Mouse (Mus musculus): ENCODE measurements around the gene Wdr47. TPM values are rescaled to one million over a fixed set of nuclear protein-coding genes. Genes with fewer than 3 reads are reported as not detected.
"Not testable (repeated sequence)": the region's sequence is repeated elsewhere in the genome, so short reads cannot be mapped to it uniquely, and the experiment has no call there.

Gene Wdr47
- polyA plus RNA-seq, 1 experiment from 2014 or later: 25.7 TPM

GRCm38 (mm10) chr3:108653710-108654379 is 62.8 kb downstream of the Wdr47 start, which contains the start of gene Clcc1:
Gene Clcc1 (plus strand): TSS chr3:108653913.
- in situ Hi-C loops (cut with MboI; ENCODE audit: low pct_unique_long_range_greater_than_20kb): no loop called here
- POLR2A ChIA-PET: interaction anchor here (1.4 to 1.5 kb wide), 2 partner anchors 10 to 193 kb away, joined by 3 to 4 read pairs; no protein-coding TSS in a partner anchor
- CTCF ChIA-PET: no interaction called here
- DNase-seq (ENCODE audit: low read depth, low spot score) (peak; percentile 77), ATAC-seq (peak; percentile 95)
- TF ChIP-seq CTCF (IDR thresholded peaks at IDR 0.05): no peak
- H3K27me3 ChIP-seq: no peaks in the 10 kb centered on the region

- in situ Hi-C loops (cut with MboI; ENCODE audit: low pct_unique_long_range_greater_than_20kb): no loop called here
- TF ChIP-seq CTCF (IDR thresholded peaks at IDR 0.05): no peak
- H3K27me3 ChIP-seq: no peaks in the 10 kb centered on the region
- DNase-seq (ENCODE audit: low read depth, low spot score) (no peak), ATAC-seq (no peak)
- ChIA-PET CTCF (no interaction called here), POLR2A (no interaction called here)
Observed at GRCm38 (mm10) chr3:108654566-108654965, 63.5 kb downstream of the Wdr47 start.

GRCm38 (mm10) chr3:108655486-108655885 is 64.4 kb downstream of the Wdr47 start:
- POLR2A ChIA-PET: interaction anchor here (0.6 kb wide), 2 partner anchors 248 to 268 kb away, joined by 3 to 4 read pairs; no protein-coding TSS in a partner anchor
- in situ Hi-C loops (cut with MboI; ENCODE audit: low pct_unique_long_range_greater_than_20kb): no loop called here
- no peak for TF ChIP-seq CTCF (IDR thresholded peaks at IDR 0.05)
- no peak for DNase-seq (ENCODE audit: low read depth, low spot score)
- H3K27me3 ChIP-seq: no peaks in the 10 kb centered on the region
- no peak for ATAC-seq
- CTCF ChIA-PET: interaction anchor here (0.8 kb wide), 1 partner anchor 10 kb away, joined by 4 read pairs; no protein-coding TSS in a partner anchor

GRCm38 (mm10) chr3:108658612-108659011 is 67.5 kb downstream of the Wdr47 start:
- no peak for TF ChIP-seq CTCF (IDR thresholded peaks at IDR 0.05)
- ATAC-seq (no peak), DNase-seq (ENCODE audit: low read depth, low spot score) (no peak)
- CTCF ChIA-PET: interaction anchor here (1.1 kb wide), 1 partner anchor 11 kb away, joined by 4 read pairs; no protein-coding TSS in a partner anchor
- in situ Hi-C loops (cut with MboI; ENCODE audit: low pct_unique_long_range_greater_than_20kb): no loop called here
- POLR2A ChIA-PET: no interaction called here
- no peaks in the 10 kb centered on the region for H3K27me3 ChIP-seq

GRCm38 (mm10) chr3:108660941-108661340 is 69.9 kb downstream of the Wdr47 start:
- no peaks in the 10 kb centered on the region for H3K27me3 ChIP-seq
- ChIA-PET CTCF (interaction anchor here (1.0 to 1.9 kb wide), 5 partner anchors 9 to 260 kb away, joined by 3 to 4 read pairs (median 3); no protein-coding TSS in a partner anchor), POLR2A (no interaction called here)
- in situ Hi-C loops (cut with MboI; ENCODE audit: low pct_unique_long_range_greater_than_20kb): no loop called here
- ATAC-seq (no peak), DNase-seq (ENCODE audit: low read depth, low spot score) (no peak)
- peak; percentile 55 for TF ChIP-seq CTCF (IDR thresholded peaks at IDR 0.05)

GRCm38 (mm10) chr3:108676616-108677015 is 85.5 kb downstream of the Wdr47 start:
- DNase-seq (ENCODE audit: low read depth, low spot score): no peak
- CTCF ChIA-PET: interaction anchor here (1.2 kb wide), 1 partner anchor 24 kb away, joined by 3 read pairs; no protein-coding TSS in a partner anchor
- no peaks in the 10 kb centered on the region for H3K27me3 ChIP-seq
- in situ Hi-C loops (cut with MboI; ENCODE audit: low pct_unique_long_range_greater_than_20kb): no loop called here
- POLR2A ChIA-PET: no interaction called here
- no peak for TF ChIP-seq CTCF (IDR thresholded peaks at IDR 0.05)
- ATAC-seq: no peak

GRCm38 (mm10) chr3:108681004-108681403 is 89.9 kb downstream of the Wdr47 start:
- in situ Hi-C loops (cut with MboI; ENCODE audit: low pct_unique_long_range_greater_than_20kb): no loop called here
- ATAC-seq (no peak), DNase-seq (ENCODE audit: low read depth, low spot score) (no peak)
- ChIA-PET POLR2A (interaction anchor here (1.5 kb wide), 1 partner anchor 8 kb away, joined by 4 read pairs; no protein-coding TSS in a partner anchor), CTCF (no interaction called here)
- TF ChIP-seq CTCF (IDR thresholded peaks at IDR 0.05): no peak
- H3K27me3 ChIP-seq: no peaks in the 10 kb centered on the region

GRCm38 (mm10) chr3:108683597-108683996 is 92.5 kb downstream of the Wdr47 start:
- in situ Hi-C loops (cut with MboI; ENCODE audit: low pct_unique_long_range_greater_than_20kb); ATAC-seq; DNase-seq (ENCODE audit: low read depth, low spot score); H3K27me3 ChIP-seq: not testable (repeated sequence)
- CTCF ChIA-PET: interaction anchor here (1.4 to 3.7 kb wide), 3 partner anchors 12 to 17 kb away, joined by 4 to 14 read pairs (median 8); no protein-coding TSS in a partner anchor
- POLR2A ChIA-PET: interaction anchor here (0.6 kb wide), 1 partner anchor 182 kb away, joined by 3 read pairs; no protein-coding TSS in a partner anchor

- in situ Hi-C loops (cut with MboI; ENCODE audit: low pct_unique_long_range_greater_than_20kb): no loop called here
- DNase-seq (ENCODE audit: low read depth, low spot score): no peak
- ATAC-seq: no peak
- H3K27me3 ChIP-seq: no peaks in the 10 kb centered on the region
- TF ChIP-seq CTCF (IDR thresholded peaks at IDR 0.05): no peak
- POLR2A ChIA-PET: interaction anchor here (0.7 to 1.0 kb wide), 3 partner anchors 28 to 136 kb away, joined by 3 to 4 read pairs (median 3); no protein-coding TSS in a partner anchor
- CTCF ChIA-PET: interaction anchor here (1.2 to 3.7 kb wide), 4 partner anchors 10 to 77 kb away, joined by 3 to 14 read pairs (median 6); no protein-coding TSS in a partner anchor
Observed at GRCm38 (mm10) chr3:108685701-108686100, 94.6 kb downstream of the Wdr47 start.

GRCm38 (mm10) chr3:108689015-108689441 is 97.9 kb downstream of the Wdr47 start:
- no peak for TF ChIP-seq CTCF (IDR thresholded peaks at IDR 0.05)
- H3K27me3 ChIP-seq: no peaks in the 10 kb centered on the region
- POLR2A ChIA-PET: interaction anchor here (1.1 kb wide), 2 partner anchors 9 to 17 kb away, joined by 4 read pairs; no protein-coding TSS in a partner anchor
- DNase-seq (ENCODE audit: low read depth, low spot score) (no peak), ATAC-seq (no peak)
- CTCF ChIA-PET: interaction anchor here (1.0 kb wide), 2 partner anchors 12 to 15 kb away, joined by 3 to 4 read pairs; no protein-coding TSS in a partner anchor
- in situ Hi-C loops (cut with MboI; ENCODE audit: low pct_unique_long_range_greater_than_20kb): no loop called here

- ChIA-PET CTCF (interaction anchor here (1.0 kb wide), 2 partner anchors 11 to 14 kb away, joined by 3 to 4 read pairs; no protein-coding TSS in a partner anchor), POLR2A (interaction anchor here (1.1 kb wide), 2 partner anchors 9 to 17 kb away, joined by 4 read pairs; no protein-coding TSS in a partner anchor)
- no peaks in the 10 kb centered on the region for H3K27me3 ChIP-seq
- TF ChIP-seq CTCF (IDR thresholded peaks at IDR 0.05): no peak
- in situ Hi-C loops (cut with MboI; ENCODE audit: low pct_unique_long_range_greater_than_20kb): no loop called here
- ATAC-seq (no peak), DNase-seq (ENCODE audit: low read depth, low spot score) (no peak)
Observed at GRCm38 (mm10) chr3:108689446-108689845, 98.4 kb downstream of the Wdr47 start.

Measured in Patski (cell line).